Mouse (Mus musculus): Measurements from ENCODE around the gene Rad17.

- TF ChIP-seq POLR2A (IDR thresholded peaks at IDR 0.05; ENCODE audit: borderline replicate concordance, control insufficient read depth, low read depth, low read length): no peak
- no peak for TF ChIP-seq CTCF (IDR thresholded peaks at IDR 0.05; ENCODE audit: control insufficient read depth, insufficient read depth, low read length)
Measured at GRCm38 (mm10) chr13:100648223-100648622, 2.6 kb downstream of the Rad17 start.

All from bone marrow, adult 2 months (tissue).